Mouse (Mus musculus): ENCODE results near the gene Ccnf.
A peak's percentile ranks its signal among the peaks of the same experiment; 100 is the strongest.

Ccnf gene

GRCm38 (mm10) chr17:24224741-24225140 is 26.5 kb downstream of the Ccnf start:
- DNase-seq (ENCODE audit: inconsistent age in 2 of 2, low spot score in 1 of 2), result no peak

GRCm38 (mm10) chr17:24223513-24223912 is 27.8 kb downstream of the Ccnf start:
- DNase-seq (ENCODE audit: inconsistent age in 2 of 2, low spot score in 1 of 2), result no peak

GRCm38 (mm10) chr17:24222653-24223052 is 28.6 kb downstream of the Ccnf start:
- no peak for DNase-seq (ENCODE audit: inconsistent age in 2 of 2, low spot score in 1 of 2)

- DNase-seq (ENCODE audit: inconsistent age in 2 of 2, low spot score in 1 of 2), result peak; percentile 97 to 99
These were observed 30.6 kb downstream of the Ccnf start, which contains the start of gene Tedc2 for GRCm38 (mm10) chr17:24220435-24221411. Tedc2 (minus strand) TSS chr17:24220851.

- DNase-seq (ENCODE audit: inconsistent age in 2 of 2, low spot score in 1 of 2), result no peak
These were observed 34.4 kb downstream of the Ccnf start for GRCm38 (mm10) chr17:24216836-24217235.

GRCm38 (mm10) chr17:24213186-24213585 is 38.1 kb downstream of the Ccnf start:
- no peak for DNase-seq (ENCODE audit: inconsistent age in 2 of 2, low spot score in 1 of 2)

GRCm38 (mm10) chr17:24212441-24213018 is 38.8 kb downstream of the Ccnf start:
- DNase-seq (ENCODE audit: inconsistent age in 2 of 2, low spot score in 1 of 2), result no peak

GRCm38 (mm10) chr17:24211631-24212440 is 39.4 kb downstream of the Ccnf start:
- DNase-seq (ENCODE audit: inconsistent age in 2 of 2, low spot score in 1 of 2), result peak; percentile 77 to 85

GRCm38 (mm10) chr17:24210591-24210990 is 40.7 kb downstream of the Ccnf start:
- no peak for DNase-seq (ENCODE audit: inconsistent age in 2 of 2, low spot score in 1 of 2)

GRCm38 (mm10) chr17:24209916-24210240 is 41.4 kb downstream of the Ccnf start:
- DNase-seq (ENCODE audit: inconsistent age in 2 of 2, low spot score in 1 of 2), result no peak

GRCm38 (mm10) chr17:24209043-24209915 is 42.0 kb downstream of the Ccnf start, which contains the start of gene Ntn3:
Ntn3 (minus strand) TSS chr17:24209531.
- DNase-seq (ENCODE audit: inconsistent age in 2 of 2, low spot score in 1 of 2), result peak in 1 of 2 experiments; percentile 58

GRCm38 (mm10) chr17:24208641-24209042 is 42.6 kb downstream of the Ccnf start:
- peak in 1 of 2 experiments; percentile 81 for DNase-seq (ENCODE audit: inconsistent age in 2 of 2, low spot score in 1 of 2)

GRCm38 (mm10) chr17:24207768-24208640 is 43.3 kb downstream of the Ccnf start:
- DNase-seq (ENCODE audit: inconsistent age in 2 of 2, low spot score in 1 of 2), result peak in 1 of 2 experiments; percentile 27

GRCm38 (mm10) chr17:24206451-24207351 is 44.6 kb downstream of the Ccnf start:
- DNase-seq (ENCODE audit: inconsistent age in 2 of 2, low spot score in 1 of 2), result peak; percentile 72 to 83

GRCm38 (mm10) chr17:24205908-24206361 is 45.3 kb downstream of the Ccnf start:
- DNase-seq (ENCODE audit: inconsistent age in 2 of 2, low spot score in 1 of 2), result no peak

- DNase-seq (ENCODE audit: inconsistent age in 2 of 2, low spot score in 1 of 2), result peak; percentile 97 to 98
These were observed 45.9 kb downstream of the Ccnf start, which contains the start of gene Tbc1d24 for GRCm38 (mm10) chr17:24205284-24205888. Tbc1d24 (minus strand) TSS chr17:24205562.

GRCm38 (mm10) chr17:24204846-24205245 is 46.4 kb downstream of the Ccnf start:
- peak; percentile 39 to 78 for DNase-seq (ENCODE audit: inconsistent age in 2 of 2, low spot score in 1 of 2)

Data from adrenal gland, adult (tissue).